Mouse (Mus musculus): ENCODE measurements around the gene Dapl1.

Dapl1 gene

DNA sequence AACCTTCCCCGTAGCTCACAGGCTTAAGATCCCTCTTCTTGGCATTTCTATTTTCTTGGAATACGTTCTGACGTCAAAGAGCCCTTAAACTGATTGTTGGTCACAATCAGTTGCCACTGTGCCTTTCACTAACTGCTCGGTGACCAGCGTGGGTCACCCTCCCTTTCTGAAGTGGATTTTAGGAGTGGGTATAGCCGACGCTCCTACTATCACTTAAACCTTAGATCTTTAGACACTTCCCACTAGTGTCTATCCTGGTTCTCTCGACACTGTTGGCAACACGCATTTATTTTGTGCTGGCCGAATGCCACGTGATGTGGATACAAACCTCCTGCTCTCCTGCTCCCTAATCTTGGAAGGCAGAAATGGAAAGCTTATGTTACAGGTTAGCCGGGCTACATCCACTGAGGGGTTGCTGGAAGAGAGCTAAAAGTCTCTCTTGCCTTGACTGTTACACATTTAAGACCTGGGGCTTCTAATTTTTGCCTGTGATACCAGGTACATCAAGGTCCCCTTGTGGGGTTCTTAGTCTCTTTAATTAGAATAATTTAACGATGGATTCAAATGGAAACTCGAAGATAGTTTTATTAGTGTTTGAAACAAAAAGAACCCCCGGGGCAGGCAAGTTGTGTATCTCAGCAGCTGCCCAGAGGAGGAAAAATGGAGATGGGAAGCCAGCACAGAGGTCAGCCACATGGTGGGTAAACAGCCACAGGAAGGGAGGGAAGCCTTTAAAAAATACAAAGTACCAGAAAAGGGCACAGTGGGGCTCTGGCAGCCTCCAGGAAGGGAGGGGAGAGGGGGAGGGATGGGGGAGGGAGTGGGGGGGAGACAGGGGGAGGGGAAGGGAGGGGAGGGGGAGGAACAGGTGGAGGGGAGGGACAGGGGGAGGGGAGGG lies 13.2 kb upstream of the Dapl1 start:
- no peak for DNase-seq (ENCODE audit: low read depth, low spot score)

GRCm38 (mm10) chr2:59474336-59474735 lies 10.1 kb upstream of the Dapl1 start:
- DNase-seq (ENCODE audit: low read depth, low spot score), result no peak

DNA sequence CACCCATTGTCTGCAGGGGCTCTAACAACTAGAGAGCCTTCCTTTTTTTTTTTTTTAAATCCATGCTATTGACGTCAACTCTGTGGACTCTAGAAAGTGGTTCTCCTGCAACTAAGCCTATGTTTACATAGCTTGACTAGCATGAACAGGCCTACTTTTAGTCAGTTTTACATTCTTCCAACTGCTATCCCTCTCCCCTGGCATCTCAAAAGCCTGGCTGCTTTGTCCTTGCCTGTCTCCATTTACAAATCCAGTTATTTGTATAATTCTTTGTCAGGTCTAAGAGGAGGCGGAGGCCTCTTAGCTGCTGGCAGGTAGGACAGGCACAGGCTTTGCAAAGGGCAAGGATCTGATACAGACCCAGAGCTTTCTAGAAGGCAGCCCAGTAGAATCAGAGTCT lies 627 bp downstream of the Dapl1 start:
- no peak for DNase-seq (ENCODE audit: low read depth, low spot score)

GRCm38 (mm10) chr2:59485657-59486056 lies 1.2 kb downstream of the Dapl1 start:
- no peak for DNase-seq (ENCODE audit: low read depth, low spot score)

- no peak for DNase-seq (ENCODE audit: low read depth, low spot score)
These were observed 1.9 kb downstream of the Dapl1 start for GRCm38 (mm10) chr2:59486196-59486845.

DNA sequence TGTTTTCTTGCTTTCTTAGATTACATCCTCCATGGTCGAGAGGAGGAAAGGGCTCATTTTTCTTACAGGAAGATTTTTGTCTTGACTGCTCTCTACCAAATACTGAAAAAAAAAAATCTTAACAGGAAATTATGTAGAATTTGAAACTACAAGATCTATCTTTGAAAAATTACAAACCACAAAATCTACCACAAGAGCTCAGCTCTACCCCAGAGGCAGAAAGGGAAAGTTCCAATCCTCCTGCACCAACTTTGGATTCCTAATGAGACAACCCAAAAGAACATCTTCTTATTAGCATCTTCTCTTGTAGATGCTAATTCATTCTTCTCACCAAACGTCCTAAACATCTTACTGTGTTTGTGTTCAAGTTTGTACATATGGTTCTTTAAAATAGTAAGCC lies 3.8 kb downstream of the Dapl1 start:
- DNase-seq (ENCODE audit: low read depth, low spot score), result no peak

GRCm38 (mm10) chr2:59490353-59490752 lies 5.9 kb downstream of the Dapl1 start:
- DNase-seq (ENCODE audit: low read depth, low spot score), result no peak

GRCm38 (mm10) chr2:59493445-59494085 lies 9.1 kb downstream of the Dapl1 start:
- DNase-seq (ENCODE audit: low read depth, low spot score), result peak; percentile 37

GRCm38 (mm10) chr2:59499146-59499545 lies 14.7 kb downstream of the Dapl1 start:
- no peak for DNase-seq (ENCODE audit: low read depth, low spot score)

GRCm38 (mm10) chr2:59499717-59500116 lies 15.3 kb downstream of the Dapl1 start:
- no peak for DNase-seq (ENCODE audit: low read depth, low spot score)

DNA sequence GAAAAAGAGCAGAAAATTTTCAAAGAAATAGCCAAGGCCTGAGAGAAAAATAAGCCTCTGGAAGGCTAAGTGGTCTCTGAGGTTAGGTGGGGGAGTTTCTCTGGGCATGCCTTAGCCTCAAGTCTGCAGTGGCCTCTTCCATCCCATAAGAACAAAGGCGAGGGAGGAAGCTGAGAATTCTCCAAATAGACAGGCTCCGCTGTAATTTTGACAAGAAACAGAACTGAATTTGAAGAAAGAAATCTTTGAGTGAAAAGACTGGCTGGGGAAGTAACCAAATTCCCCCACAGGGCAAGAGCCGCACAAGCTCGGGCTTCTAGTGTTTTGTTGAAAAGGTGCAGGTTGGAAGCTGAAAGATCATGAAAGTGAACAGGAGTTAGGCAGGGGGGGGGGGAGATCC lies 24.6 kb downstream of the Dapl1 start:
- DNase-seq (ENCODE audit: low read depth, low spot score), result no peak

GRCm38 (mm10) chr2:59510416-59510815 lies 26.0 kb downstream of the Dapl1 start:
- DNase-seq (ENCODE audit: low read depth, low spot score), result no peak

DNA sequence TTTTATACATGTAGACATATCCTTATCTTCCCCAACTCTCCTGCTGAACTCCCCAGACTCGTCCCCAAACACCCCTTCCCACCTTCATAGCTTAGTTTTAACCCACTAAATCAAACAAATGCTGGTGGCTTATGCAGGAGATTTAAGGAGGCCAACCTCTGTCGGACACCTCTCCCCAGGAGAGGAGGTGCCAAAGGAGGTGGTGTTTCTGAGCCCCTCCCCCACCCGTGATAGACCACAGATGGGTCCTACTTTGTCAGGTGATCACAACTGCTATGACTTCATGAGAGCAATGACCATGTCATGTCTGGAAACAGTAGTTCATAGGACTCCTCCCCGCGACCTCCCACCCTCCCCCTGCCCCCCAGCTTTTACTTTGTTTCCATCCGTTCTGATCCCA lies 26.4 kb downstream of the Dapl1 start:
- no peak for DNase-seq (ENCODE audit: low read depth, low spot score)

- no peak for DNase-seq (ENCODE audit: low read depth, low spot score)
These were observed 36.2 kb downstream of the Dapl1 start for GRCm38 (mm10) chr2:59520663-59521062.

DNA sequence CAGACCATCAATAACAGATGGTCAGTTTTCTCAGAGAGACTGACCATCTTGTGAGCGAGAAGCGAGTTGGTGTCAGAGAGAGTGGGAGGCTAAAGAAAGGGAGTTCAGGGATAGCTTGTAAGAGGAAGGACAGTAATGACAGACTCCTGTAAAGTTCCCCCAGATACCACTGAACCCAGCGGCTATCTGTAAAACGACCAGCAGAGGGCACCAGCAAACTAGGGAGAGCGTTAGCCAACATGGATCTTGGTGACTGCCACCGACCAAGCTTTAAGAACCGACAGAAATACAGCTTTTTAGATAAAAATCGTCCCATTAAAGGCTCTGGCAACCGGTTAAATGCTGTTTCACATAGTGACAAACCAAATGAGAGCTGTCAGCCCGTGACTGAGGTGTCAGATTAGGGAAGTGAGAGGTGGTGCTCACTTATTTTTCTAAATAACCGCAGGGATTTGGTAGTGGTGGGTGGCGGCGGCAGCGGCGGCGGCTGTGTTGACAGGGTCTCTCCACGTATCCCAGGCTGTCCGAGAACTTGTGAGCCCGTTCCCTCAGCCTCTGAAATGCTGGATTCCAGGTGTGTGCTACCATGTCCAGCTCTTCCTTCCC lies 37.7 kb downstream of the Dapl1 start:
- peak; percentile 88 for DNase-seq (ENCODE audit: low read depth, low spot score)

DNA sequence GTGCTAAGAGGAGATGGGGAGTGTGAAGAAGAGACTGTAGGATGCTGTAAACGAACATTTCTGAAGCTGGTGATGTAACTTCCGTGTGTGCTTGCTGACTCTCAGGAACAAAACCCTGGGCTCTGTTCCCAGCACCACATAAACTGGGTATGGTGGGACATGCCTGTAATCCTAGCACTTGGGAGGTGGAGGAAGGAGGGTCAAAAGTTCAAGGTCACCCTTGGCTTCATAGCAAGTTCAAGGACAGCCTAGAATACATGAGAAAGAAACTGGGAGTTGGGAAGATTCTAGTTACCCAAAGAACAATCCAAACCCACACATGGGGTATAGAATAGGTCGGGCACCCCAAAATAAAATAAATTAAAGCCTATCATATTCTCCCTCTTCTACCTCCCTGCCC lies 39.1 kb downstream of the Dapl1 start:
- no peak for DNase-seq (ENCODE audit: low read depth, low spot score)

DNA sequence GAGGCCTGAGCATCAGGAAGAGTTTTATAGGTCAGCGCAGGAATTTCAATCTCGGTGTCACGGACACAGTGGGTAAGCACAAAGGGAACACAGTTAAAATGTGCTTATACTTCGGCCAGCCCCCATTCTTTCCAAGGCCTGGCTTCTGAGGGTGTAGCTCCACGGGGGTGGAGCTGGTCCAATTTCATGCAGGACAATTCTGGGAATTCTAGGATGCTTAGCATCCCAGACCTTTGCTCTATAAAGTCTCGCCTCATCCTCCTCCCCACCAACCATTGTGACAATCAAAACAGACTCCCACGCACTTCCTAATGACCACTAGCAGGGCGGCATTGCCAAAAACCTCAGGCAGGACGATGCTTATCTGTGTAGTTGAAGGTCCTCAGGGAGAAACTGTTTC lies 42.4 kb downstream of the Dapl1 start:
- no peak for DNase-seq (ENCODE audit: low read depth, low spot score)

GRCm38 (mm10) chr2:59529574-59530080 lies 45.2 kb downstream of the Dapl1 start:
- peak; percentile 81 for DNase-seq (ENCODE audit: low read depth, low spot score)

GRCm38 (mm10) chr2:59530811-59531210 lies 46.4 kb downstream of the Dapl1 start:
- DNase-seq (ENCODE audit: low read depth, low spot score), result no peak

DNA sequence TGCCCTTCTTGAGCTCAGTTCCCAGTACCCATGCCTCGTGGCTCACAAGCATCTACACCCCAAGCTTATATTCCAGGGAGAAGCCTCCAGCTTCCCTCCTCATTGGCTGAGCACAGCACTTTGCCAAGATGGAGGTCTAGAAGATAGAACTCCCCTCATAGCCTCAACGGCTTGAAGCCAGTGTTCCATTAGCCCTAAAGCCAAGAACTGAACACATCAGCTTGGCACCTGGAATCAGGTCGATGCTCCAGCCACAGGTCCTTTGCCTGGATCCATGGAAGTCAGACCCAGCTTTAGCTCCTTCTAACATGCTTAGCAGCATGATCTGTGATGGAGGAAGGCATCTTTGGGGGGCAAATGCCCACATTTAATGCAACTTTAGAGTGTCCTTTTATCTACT lies 48.5 kb downstream of the Dapl1 start:
- no peak for DNase-seq (ENCODE audit: low read depth, low spot score)

GRCm38 (mm10) chr2:59533504-59533903 lies 49.1 kb downstream of the Dapl1 start:
- DNase-seq (ENCODE audit: low read depth, low spot score), result no peak

All from forelimb bud, embryonic 11.5 days (tissue).